Mouse (Mus musculus) intestine, embryonic 16.5 days (tissue): ENCODE data around the gene Ndufv3. TPM values are rescaled to one million over a fixed set of nuclear protein-coding genes. Genes with fewer than 3 reads are reported as not detected.
"Not testable (repeated sequence)": the region's sequence is repeated elsewhere in the genome, so short reads cannot be mapped to it uniquely, and the experiment has no call there.

Source experiments
- ATAC-seq: fragments of 200-750 bp; cut with Nextera tagmentation; 2 replicates; pipeline ENCODE4 v1.8.0; 2017; ENCODE audit warnings: moderate TSS enrichment, moderate library complexity
- H3K27ac ChIP-seq: fragments of 300-500 bp; sonication (generic); 2 replicates; pipeline ENCODE4 v1.5.1; 2014; ENCODE audit warnings: mild to moderate bottlenecking, low read length
- H3K27me3 ChIP-seq: fragments of 300-500 bp; sonication (generic); replicated peaks from 2 replicates; pipeline ENCODE4 v1.6.1; 2014; ENCODE audit warnings: low read length, control low read depth, mixed read lengths; ENCODE audit not compliant: control insufficient read depth, insufficient read depth
- H3K36me3 ChIP-seq: fragments of 300-500 bp; sonication (generic); 2 replicates; pipeline ENCODE4 v1.6.1; 2014; ENCODE audit warnings: low read length, control low read depth; ENCODE audit not compliant: control insufficient read depth, insufficient read depth
- H3K4me1 ChIP-seq: fragments of 300-500 bp; sonication (generic); 2 replicates; pipeline ENCODE4 v1.6.1; 2014; ENCODE audit warnings: low read length, control low read depth, mixed read lengths; ENCODE audit not compliant: control insufficient read depth, insufficient read depth
- H3K4me2 ChIP-seq: fragments of 300-500 bp; sonication (generic); 2 replicates; pipeline ENCODE4 v1.6.1; 2014; ENCODE audit warnings: low read depth, low read length, control low read depth
- H3K4me3 ChIP-seq: fragments of 300-500 bp; sonication (generic); 2 replicates; pipeline ENCODE4 v1.5.1; 2014; ENCODE audit warnings: mild to moderate bottlenecking, low read length
- H3K9ac ChIP-seq: fragments of 300-500 bp; sonication (generic); 2 replicates; pipeline ENCODE4 v1.6.1; 2014; ENCODE audit warnings: low read depth, low read length
- H3K9me3 ChIP-seq: fragments of 300-500 bp; sonication (generic); 2 replicates; pipeline ENCODE4 v1.6.1; 2016; ENCODE audit warnings: low read length, control low read depth; ENCODE audit not compliant: control insufficient read depth
- WGBS: fragments of 180-500 bp; shearing (Covaris S2); extraction: QIAGEN DNeasy Blood & Tissue Kit; methylation state at CpG from one replicate; pipeline ENCODE4 v1.1.7; 2014; 5-methylcytosine and 5-hydroxymethylcytosine counted together
- polyA plus RNA-seq: library from polyadenylated mRNA; unstranded; fragments of >200 nt; fragmentation: Nextera tagmentation; extraction: Ambion mirVana; gene quantifications from 2 replicates; pipeline ENCODE4 v1.2.1, GENCODE M21; 2015

Ndufv3 gene
- polyA plus RNA-seq, 1 experiment from 2014 or later, result 467 TPM

GRCm38 (mm10) chr17:31543574-31543973, 23.7 kb downstream of the Ndufv3 start:
- Histone ChIP-seq H3K4me2 (no peak overlapping the region), H3K27ac (no peak overlapping the region), H3K36me3 (no peaks in the 10 kb centered on the region), H3K9ac (no peak overlapping the region), H3K27me3 (no peaks in the 10 kb centered on the region), H3K4me1 (0 out of 2 replicates have a peak, but pooled peaks cover 5% of the 10 kb centered on the region), H3K9me3 (no peaks in the 10 kb centered on the region), H3K4me3 (no peak overlapping the region)
- 13% methylated on average over 6 of the region's 6 CpGs for WGBS
- no peak for ATAC-seq

GRCm38 (mm10) chr17:31546444-31547196, 26.7 kb downstream of the Ndufv3 start:
- Histone ChIP-seq H3K4me1 (peaks cover 11% of the 10 kb centered on the region; the same call in 1 of the 2 replicates), H3K9me3 (no peaks in the 10 kb centered on the region), H3K4me3 (no peak overlapping the region), H3K36me3 (no peaks in the 10 kb centered on the region), H3K27me3 (no peaks in the 10 kb centered on the region), H3K4me2 (no peak overlapping the region), H3K27ac (no peak overlapping the region), H3K9ac (no peak overlapping the region)
- whole genome bisulfite sequencing, result 87% methylated on average over 9 of the region's 9 CpGs
- ATAC-seq, result no peak

GRCm38 (mm10) chr17:31547974-31548373, 28.1 kb downstream of the Ndufv3 start:
- Histone ChIP-seq H3K27ac (no peak overlapping the region), H3K9me3 (no peaks in the 10 kb centered on the region), H3K4me3 (no peak overlapping the region), H3K36me3 (no peaks in the 10 kb centered on the region), H3K4me1 (peaks cover 9% of the 10 kb centered on the region; the same call in 1 of the 2 replicates), H3K4me2 (no peak overlapping the region), H3K27me3 (no peaks in the 10 kb centered on the region), H3K9ac (peak overlapping the region; percentile 24; the same call in 1 of the 2 replicates)
- 76% methylated on average over 3 of the region's 3 CpGs for WGBS
- ATAC-seq, result no peak

DNA sequence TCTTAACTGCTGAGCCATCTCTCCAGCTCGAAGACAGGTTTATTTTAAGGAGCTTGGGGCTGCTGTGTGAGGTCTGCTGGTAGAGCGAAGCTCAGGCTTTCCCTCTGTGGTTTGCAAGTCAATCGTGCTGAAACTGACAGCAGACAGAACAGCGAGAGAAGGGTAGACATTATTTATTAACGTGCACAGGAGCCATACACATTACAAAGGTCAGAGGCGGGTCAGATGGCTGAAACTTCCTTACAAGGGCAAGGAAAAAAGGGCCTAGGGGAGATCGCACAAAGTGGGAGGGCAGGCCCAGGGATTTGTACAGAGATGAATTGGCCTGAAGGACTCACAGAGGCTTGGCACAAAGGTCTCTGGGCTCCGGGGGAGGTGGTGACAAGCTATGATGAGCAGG, 29.5 kb downstream of the Ndufv3 start:
- Histone ChIP-seq H3K27me3 (no peaks in the 10 kb centered on the region), H3K4me1 (peaks cover 6% of the 10 kb centered on the region; the same call in 1 of the 2 replicates), H3K4me3 (no peak overlapping the region), H3K27ac (peak overlapping the region; percentile 31; the same call in 1 of the 2 replicates), H3K4me2 (no peak overlapping the region), H3K9me3 (no peaks in the 10 kb centered on the region), H3K36me3 (no peaks in the 10 kb centered on the region), H3K9ac (0 out of 2 replicates have a peak overlapping the region, but pooled peaks have one; percentile 33)
- WGBS, result 25% methylated on average over 8 of the region's 8 CpGs
- ATAC-seq, result peak; percentile 74

- not testable (repeated sequence) for H3K36me3 ChIP-seq, ATAC-seq, H3K4me2 ChIP-seq, H3K27ac ChIP-seq, H3K9ac ChIP-seq, H3K9me3 ChIP-seq, H3K4me3 ChIP-seq, H3K27me3 ChIP-seq
- 95% methylated on average over 23 of the region's 23 CpGs for WGBS
- peaks cover 12% of the 10 kb centered on the region for H3K4me1 ChIP-seq
Observed at GRCm38 (mm10) chr17:31552601-31553000, 32.7 kb downstream of the Ndufv3 start.

DNA sequence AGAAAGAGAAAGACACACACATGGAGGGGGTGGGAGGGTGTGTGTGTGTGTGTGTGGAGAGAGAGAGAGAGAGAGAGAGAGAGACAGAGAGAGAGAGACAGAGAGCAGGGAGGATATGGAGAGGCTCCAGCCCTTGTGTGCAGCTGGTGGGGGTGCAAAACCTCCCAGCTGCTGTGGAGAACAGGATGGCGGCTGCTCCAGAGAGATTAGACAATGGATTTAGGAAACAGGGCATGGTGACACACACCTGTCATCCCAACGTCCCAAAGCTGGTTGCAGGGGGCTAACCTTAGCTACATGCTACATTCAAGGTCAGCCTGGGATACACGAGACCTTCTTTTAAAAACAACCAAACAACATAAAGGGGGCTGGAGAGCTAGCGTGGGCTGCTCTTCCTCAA, 36.3 kb downstream of the Ndufv3 start:
- Histone ChIP-seq H3K27me3 (no peaks in the 10 kb centered on the region), H3K4me3 (no peak overlapping the region), H3K9ac (no peak overlapping the region), H3K27ac (peak overlapping the region; percentile 4; the same call in 1 of the 2 replicates), H3K4me2 (no peak overlapping the region), H3K9me3 (no peaks in the 10 kb centered on the region), H3K36me3 (no peaks in the 10 kb centered on the region), H3K4me1 (peaks cover 14% of the 10 kb centered on the region)
- ATAC-seq, result no peak
- WGBS, result 58% methylated on average over 4 of the region's 4 CpGs

DNA sequence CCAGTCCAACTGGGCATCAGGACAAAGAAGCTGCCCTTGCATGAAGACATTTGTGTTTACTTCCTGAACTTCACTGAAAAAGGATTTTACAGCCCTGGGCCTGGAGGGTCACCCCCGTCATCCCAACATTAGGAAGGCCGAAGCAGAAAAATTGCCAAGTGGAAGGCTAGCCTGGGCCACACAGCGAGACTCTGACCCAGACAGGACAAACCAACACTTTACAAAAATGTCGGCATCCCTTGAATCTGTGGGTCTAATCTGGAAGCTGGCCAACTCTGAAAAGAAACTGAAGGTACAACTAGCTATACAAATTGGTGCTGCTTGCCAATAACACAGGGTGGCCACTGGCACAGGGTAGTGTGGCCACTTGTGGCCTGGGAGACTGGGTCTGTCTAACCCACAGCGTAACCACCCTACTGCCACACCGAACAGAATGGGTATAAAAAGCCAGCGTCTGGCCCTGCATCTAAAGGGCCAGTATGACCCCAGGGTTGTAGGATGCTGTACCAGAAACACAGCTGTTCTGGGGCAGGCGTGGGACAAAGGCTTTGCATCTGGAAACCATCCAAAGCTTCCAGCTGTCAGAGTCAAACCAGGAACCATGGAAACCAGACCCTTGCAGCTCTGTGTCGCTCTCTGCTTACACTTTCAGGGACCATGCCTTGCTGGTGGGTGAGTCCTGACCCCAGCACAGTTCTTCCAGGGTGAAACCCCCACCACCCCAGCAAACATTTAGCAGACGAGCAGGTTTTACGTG, 37.4 kb downstream of the Ndufv3 start:
- Histone ChIP-seq H3K27ac (peak overlapping the region; percentile 82), H3K4me2 (peak overlapping the region; percentile 38), H3K4me3 (peak overlapping the region; percentile 18)

GRCm38 (mm10) chr17:31557947-31558542, 38.1 kb downstream of the Ndufv3 start:
- no peaks in the 10 kb centered on the region for H3K27me3 ChIP-seq
- H3K9ac ChIP-seq, result peak overlapping the region; percentile 32; the same call in 1 of the 2 replicates
- peak overlapping the region; percentile 38 for H3K4me2 ChIP-seq
- peak; percentile 24; the same call in 1 of the 2 replicates for ATAC-seq
- no peaks in the 10 kb centered on the region for H3K36me3 ChIP-seq
- H3K4me1 ChIP-seq, result peaks cover 14% of the 10 kb centered on the region
- peak overlapping the region; percentile 82 for H3K27ac ChIP-seq
- WGBS, result 61% methylated on average over 10 of the region's 10 CpGs
- H3K4me3 ChIP-seq, result no peak overlapping the region
- no peaks in the 10 kb centered on the region for H3K9me3 ChIP-seq

More for the DNA sequence above, 37.4 kb downstream of the Ndufv3 start:
- no peaks in the 10 kb centered on the region for H3K9me3 ChIP-seq
- WGBS, result 36% methylated on average over 11 of the region's 11 CpGs
- peaks cover 14% of the 10 kb centered on the region for H3K4me1 ChIP-seq
- peak; percentile 74 for ATAC-seq
- no peaks in the 10 kb centered on the region for H3K27me3 ChIP-seq
- H3K9ac ChIP-seq, result peak overlapping the region; percentile 32
- no peaks in the 10 kb centered on the region for H3K36me3 ChIP-seq
